Mouse (Mus musculus) layer of hippocampus, postnatal 25 days (tissue): ENCODE results near the gene Padi1. TPM values are rescaled to one million over a fixed set of nuclear protein-coding genes. Genes with fewer than 3 reads are reported as not detected.

Experiments used
- DNase-seq, 2 experiments: peaks; one replicate each; pipeline ENCODE4 v3.0.0; 2022; ENCODE audit warnings: mixed read lengths in 2 of 2, low spot score in 1 of 2; ENCODE audit errors: extremely low spot score in 1 of 2
- total RNA-seq, 2 experiments: library from RNA; stranded (reverse); gene quantifications; 2 replicates each; pipeline ENCODE4 v1.2.3; 2021

Gene Padi1
- total RNA-seq, 2 experiments from 2014 or later, result not detected

DNA sequence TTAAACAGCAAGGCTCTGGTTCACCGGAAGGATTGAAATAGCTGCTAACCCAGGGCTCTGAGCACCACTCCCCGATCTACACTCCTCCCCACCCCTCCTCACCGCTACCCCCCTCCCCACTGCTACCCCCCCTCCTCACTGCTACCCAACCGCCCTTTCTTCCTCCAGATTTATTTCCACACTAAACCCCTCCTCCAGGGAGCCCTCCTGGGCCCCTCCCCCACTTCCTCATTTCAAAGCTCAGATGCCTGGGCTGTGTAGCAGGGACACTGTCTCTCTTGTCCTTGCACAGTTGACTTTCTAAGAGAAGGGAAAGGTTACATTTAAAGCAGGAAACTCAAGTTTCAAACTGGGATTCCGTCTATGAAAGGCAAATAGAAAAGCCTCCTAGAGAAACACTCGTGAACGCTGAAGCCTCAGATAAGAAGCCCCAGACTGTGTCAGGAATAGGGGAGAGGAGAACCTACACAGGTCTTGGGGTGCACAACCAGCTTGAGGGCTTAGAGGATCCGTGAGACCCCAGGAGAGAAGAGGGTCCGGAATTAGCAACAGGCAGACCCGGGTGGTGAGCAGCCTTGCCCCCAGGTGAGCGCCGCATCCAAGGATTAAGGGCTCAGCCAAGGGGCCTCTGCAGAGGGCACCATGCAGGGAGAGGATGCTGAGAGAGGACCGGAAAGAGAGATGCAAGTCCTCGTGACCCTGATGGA lies 23.1 kb upstream of the Padi1 start:
- DNase-seq, result no peak

DNA sequence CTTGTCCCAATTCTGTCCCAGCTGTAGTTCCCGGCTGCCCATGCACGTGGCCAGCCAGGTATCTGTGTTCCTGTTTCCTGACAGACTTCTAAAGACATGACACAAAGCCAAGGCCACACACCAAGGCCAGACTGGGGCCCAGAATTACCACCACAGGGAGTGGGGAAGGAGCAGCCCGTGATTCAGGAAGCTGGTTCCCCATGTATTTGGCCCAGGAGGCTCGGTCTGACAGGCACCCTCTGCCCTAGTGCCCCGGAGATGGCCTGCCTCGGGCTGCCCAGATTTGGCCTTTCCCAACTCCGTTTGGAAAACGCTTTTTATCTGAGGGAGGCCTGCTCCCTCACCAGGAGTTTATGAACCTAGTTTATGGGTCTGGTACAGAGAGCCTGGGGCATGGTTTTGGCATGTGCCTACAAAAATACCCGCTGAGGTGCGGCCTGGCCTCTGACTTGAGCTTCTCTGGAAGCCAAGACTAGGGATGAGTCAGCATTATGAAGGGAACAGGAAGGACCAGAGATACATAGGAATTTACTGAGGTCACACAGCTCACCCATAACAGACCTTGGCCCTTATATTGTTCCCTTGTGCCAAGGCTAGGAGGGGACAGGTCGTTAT lies 16.6 kb upstream of the Padi1 start:
- DNase-seq, result no peak

DNA sequence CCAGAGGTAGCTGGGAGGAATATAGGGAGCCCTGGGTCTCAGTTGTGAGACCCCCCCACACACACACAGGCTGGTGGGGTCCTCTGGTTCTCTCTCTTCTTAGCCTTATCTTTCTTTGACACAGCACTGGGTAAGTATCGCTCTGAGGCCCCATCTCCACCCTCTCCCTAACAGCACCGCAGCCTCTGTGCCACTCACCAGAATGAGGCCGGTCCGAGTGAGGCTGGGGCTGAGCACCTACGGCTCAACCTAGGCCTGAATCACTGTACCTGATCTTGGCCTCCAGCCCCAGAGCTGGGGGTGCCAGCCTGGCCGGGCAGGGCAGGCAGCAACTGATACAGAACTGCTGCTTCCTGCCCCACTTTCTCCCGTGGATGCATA lies 15.2 kb upstream of the Padi1 start:
- no peak for DNase-seq

DNA sequence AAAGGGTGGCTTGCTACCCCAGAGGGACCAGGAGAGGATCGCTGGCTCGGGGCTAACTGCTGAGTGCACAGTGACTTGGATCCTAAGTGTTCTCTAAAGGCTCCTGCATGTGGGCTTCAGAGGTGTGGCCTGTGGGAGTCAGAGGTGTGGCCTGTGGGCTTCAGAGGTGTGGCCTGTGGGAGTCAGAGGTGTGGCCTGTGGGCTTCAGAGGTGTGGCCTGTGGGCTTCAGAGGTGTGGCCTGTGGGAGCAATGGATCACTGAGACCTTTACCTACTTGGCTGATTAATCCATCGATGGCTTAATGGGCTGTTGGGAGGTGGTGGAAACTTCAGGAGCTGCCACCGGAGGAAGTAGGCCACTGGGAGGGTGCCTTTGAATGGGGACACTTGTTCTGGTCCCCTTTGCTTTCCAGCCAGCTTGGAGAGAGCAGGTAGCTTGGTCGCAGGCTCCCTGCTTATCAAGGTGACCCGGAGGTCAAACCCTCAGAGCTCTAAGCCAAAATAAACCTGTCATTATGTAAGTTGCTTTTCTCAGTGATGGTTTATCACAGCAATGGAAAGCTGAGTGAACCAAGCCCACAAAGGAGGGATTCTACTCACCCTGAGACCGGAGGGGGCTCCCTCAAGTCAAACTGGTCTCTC lies 14.7 kb upstream of the Padi1 start:
- DNase-seq, result no peak

DNA sequence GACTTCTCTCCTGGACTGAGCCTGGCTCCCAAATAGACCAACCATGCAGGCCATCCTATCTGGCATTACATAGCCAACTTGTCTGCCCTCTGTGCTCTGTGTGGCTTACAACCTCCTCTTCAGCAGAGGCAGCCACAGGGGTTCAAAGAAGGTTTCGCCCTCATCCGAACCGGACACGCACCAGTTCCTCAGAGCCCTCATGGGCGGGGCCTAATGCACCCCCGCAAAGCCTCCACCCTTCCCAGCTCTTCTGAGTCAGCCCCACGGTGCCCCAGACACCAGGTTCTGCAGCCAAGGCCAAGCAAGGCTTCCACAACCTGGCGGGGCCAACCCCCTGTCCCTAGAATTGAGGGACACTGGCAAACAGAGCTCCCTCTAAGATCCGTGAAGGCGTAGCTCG lies 13.7 kb upstream of the Padi1 start:
- DNase-seq, result no peak

DNA sequence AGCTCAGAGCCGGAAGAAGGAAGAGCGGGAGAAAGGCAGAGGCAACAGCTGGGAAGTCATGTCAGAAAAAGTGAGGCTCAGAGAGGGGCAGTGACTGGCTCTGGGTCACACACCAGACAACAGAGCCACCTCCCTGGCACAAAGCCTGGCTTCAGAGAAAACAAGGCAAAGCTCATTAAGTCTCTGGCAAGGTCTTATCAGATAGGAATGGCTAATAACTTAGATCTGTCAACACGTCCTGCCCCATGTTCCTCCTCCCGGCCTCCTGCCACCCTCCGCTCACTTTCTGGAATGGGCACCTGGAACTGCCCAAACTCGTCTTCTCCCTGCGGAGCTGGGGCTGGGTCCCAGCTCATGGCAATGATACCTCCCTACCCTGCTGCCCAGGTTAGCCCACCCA lies 12.2 kb upstream of the Padi1 start:
- no peak for DNase-seq

DNA sequence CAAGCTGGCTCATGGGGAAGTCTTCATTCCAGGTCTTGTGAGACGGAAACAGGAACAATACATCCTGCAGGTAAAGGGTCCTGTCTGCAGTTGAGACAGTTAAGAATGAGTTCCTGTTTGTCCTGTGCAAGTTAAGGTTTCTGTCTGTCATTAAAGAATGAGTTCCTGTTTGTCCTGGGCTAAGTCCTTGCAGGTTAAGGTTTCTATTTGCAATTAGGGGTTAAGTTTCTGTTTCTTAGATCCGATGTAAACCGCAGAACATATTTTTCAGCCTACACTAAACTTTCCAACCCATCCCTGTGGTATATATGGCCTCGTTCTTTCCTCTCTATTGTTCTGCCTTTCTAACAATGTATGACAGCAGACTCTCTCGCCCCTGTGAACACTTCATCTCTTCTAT lies 11.5 kb upstream of the Padi1 start:
- DNase-seq, result no peak

DNA sequence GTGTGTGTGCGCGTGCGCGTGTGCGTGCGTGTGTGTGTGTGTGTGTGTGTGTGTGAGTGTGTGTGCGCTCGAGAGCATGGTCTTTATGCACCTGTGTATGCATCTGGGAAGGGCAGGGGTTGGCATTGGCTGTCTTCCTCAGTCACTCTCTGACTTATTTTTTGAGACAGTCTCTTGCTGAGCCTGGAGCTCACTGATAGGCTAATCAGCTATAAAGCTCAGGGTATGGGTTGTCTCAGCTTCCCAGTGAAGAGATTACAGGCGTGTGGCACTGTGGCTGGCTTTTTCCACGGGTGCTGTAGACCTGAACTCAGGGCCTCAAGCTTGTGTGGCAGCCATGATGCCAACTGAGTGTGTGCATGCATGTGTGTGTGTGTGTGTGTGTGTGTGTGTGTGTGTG lies 9.6 kb upstream of the Padi1 start:
- no peak for DNase-seq

DNA sequence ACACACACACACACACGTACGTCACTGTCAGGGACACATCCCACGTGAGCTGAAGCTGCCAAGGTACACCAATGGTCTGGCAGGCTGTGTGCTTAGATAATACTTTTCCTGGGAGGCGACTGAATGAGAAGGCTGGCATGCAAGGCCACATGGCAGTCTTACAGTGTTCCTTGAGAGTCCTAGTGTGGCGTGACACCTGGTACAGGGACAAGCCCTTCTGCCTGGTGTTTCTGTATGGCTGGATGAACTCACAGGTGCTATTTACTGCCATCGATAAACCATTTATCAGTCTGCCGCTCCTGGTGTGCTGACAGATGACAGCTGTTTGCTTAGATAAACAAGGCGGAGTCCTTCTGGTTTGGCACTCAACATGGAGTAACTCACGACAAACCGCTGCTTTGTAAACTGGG lies 8.9 kb upstream of the Padi1 start:
- DNase-seq, result no peak

DNA sequence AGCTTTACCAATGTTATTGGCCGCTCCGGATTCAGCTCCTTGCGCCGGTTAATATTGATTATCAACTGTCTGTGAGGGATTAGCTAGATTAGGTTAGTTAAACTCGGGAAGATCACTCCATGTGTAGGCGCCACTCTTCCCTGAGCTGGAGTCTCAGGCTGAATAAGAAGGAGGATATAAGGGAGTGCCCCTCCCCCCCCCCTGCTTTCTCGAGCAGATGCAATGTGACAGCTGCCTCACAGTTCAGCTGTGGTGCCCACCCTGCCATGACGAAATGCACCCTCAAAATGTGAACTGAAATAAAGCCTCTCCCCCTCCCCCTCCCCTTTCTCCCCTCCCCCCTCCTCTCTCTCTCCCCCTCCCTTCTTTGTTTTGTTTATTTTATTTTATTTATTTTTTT lies 8.0 kb upstream of the Padi1 start:
- no peak for DNase-seq

DNA sequence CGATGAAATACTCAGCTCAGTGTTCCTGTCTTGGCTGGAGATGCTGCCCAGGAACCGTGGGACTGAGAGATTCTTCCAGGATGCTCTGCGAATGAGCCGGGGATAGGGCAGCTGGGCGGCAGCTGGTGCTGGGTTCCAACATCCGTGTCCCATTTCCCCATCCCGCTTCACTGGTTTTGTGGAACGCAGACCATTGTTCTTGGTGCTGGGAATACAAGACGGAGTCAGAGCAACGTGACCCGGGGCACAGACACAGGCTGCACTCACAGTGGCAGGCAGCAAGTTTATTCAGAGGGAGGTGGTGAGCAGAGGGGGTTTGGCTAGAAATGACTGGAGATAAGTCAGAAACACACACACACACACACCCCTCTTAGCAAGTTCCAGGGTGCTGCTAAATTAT lies 3.7 kb upstream of the Padi1 start:
- no peak for DNase-seq

DNA sequence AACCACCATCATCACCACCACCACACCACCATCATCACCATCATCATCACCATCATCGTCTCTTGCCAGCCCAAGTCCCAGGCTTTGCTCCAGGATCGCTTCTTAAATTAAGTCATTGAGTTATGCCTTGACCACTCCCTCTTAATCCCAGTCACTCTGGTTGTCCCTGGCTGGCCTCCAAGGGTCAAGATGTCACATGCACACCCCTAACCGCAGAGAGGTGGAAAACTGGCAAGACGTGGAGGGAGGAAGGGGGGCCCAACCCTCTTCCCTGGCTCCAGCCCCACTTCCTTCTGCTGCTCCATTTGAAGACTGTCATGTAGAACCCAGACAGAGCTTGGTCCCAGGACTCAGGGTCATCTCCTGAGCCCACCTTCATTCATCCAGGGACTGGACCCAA lies 587 bp downstream of the Padi1 start:
- no peak for DNase-seq

DNA sequence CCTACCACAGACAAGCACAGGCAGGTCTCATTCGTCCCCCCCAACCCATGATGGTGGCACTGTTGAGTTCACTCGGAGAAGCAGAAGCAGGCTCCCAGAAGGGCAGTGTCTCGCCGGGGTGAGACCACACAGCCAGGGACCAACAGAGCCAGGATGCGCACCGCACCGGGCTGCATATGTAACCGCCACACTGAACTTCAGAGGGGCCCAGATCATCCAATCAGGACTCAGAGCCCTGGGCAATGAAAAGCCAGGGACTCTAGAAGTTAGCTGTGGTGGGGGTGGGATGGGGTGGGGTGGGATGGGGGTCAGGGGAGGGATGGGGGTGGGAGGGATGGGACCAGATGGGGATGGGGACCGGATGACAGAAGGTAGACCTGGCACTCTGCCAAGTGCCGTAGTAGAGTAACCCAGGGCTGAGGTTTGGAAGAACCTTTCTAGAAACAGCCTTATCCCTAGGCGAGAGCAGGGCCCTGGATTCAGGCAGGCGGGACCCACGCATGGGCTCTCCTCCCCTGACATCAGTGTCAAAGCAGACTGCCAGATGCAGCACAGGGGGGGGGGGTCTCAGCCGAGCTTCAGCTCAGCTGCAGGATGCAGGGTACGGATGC lies 1.8 kb downstream of the Padi1 start:
- DNase-seq, result no peak

DNA sequence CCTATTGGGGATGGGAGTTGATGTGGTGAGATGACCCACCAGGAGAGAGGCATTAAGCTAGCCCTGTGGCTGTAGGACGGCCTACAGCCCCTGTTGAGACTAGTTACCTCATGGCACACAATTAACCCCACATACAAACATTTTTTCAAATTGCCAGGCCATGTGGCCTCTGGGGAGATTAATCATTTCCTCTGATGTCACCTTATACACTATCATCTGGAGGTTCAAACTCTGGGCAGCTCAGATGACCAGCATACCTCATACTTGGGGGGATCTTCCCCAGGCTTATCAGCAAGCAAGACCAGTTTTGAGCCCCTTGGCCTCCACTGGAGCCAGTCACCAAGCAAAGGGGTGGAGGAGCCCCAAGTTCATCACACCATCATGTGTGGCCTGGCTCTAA lies 2.7 kb downstream of the Padi1 start:
- no peak for DNase-seq

DNA sequence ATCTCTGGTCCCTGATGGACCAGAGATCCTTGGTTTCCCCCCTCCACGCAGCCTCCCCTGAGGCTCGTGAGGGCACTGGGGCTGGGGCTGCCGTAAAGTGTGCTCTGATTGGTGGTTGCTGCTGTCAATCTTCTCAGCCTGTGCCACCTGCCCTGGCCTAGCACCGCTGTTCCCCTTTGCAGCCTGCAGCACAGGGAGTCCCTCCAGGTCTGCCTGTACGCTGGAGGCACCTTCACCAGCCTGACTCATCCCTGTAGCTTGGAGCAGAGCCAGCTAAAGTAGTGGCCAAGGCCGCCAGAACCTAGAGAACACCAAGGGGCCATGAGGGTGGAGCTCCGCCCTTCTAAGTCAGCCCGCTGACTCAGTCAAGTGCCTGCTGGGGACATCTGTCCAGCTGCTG lies 7.7 kb downstream of the Padi1 start:
- DNase-seq, result no peak

DNA sequence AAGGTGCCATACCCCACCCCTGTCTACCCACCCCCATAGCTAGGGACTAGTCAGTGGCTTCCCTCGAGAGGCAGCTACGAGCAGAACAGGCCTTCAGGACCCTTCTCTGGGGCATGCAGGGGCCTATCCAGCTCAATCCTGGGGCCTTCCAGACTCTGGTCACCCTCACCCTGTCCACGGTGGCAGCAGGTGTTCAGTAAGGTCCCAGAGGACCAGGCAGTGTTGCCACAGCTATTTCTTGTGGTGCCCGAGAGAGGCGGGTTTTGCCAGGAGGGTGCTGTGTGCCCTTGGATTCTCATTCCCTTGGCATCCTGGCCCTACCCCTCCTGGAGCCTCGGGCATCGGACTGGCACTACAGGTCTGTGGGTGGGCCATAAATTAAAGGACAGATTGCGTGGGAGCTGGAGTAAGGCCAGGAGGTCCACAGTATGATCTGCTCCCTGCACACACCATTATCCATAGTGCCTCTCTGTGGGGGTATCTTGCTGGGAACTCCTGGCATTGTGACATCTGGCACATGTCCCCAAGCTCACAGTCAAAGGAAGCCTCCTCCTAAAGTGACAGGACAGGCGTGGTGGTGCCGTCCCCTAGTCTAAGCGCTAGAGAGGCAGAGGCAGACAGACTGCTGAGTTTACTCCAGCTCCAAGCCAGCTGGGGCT lies 9.2 kb downstream of the Padi1 start:
- DNase-seq, result no peak

DNA sequence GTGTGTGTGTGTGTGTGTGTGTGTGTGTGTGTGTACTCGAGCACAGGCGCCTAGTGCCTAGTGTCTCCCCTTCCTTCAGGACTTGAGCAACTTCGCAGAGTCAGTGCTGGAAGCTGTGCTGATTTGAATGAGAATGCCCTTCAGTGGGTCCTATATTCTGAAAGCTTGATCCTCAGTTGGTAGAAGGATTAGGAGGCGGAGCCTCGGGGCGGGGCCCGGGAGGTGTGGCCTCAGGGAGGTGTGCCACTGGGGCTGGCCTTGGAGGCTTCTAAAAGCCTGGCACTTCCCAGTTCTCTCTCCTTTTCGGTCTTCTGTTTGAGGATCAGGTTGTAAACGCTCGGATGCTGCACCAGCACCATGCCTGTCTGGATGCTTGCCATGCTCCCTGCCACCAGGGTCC lies 9.9 kb downstream of the Padi1 start:
- DNase-seq, result no peak

DNA sequence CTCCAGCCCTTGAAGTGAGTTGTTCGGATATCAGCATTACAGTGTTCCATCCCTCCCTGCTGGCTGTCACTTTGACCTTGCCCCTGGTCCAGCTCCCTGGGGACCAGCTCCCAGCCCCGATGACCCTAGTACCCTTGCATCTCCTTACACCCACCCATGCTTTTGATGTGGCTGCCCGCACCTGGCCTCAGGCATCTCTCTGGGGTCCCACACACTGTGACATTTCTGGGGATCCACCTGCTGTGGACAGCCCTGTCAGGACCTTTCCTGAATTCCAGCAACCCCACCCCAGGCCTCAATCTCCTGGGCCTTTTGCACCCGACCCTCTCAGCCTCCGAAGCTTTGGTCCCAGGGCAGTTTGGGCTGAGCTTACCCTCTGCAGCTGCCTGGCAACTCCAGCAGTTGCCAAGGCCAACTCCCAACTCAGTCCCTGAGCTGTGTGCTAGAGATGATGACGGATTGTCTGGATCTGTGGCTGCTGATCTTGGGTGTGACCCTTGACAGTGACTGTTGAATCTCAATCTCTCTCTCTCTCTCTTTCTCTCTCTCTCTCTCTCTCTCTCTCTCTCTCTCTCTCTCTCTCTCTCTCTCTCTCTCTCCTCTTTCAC lies 11.1 kb downstream of the Padi1 start:
- no peak for DNase-seq

DNA sequence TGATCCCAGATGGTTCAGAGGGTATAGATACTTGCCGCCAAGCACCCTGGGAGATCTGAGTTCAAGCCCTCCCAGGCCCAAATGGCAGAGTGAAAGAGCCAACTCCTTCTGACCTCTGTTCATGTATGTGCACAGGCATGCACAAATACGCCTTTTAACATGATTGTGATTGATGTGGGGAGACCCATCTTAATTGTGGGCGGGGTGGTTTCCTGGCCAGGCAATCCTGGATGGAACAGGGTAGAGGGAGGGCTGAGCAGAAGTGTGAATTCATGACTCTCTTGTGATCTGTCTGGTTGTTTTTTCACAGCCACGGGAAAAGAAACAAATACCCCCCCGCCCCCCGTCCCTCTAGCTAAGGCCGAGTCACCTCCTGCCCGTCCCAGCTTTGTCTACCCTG lies 12.8 kb downstream of the Padi1 start:
- DNase-seq, result no peak

DNA sequence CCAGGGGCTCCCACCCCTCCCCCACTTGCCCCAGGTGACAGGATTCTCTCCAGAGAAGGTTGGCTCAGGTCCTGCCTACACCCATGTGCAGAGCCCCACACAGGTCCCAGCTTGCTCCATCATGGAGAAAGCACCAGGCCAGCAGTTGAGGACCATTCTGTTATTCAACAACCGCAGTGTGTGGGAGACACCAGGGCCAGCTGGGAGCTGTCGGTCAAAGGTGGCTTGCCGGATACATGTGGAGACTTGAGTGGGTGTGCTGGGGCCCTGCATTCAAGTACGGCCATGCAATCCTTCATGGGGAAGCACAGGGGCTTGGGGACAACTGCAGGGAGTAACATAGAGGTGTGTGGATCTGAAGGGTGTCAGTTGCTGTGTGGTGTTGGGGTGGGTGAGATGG lies 13.8 kb downstream of the Padi1 start:
- no peak for DNase-seq

DNA sequence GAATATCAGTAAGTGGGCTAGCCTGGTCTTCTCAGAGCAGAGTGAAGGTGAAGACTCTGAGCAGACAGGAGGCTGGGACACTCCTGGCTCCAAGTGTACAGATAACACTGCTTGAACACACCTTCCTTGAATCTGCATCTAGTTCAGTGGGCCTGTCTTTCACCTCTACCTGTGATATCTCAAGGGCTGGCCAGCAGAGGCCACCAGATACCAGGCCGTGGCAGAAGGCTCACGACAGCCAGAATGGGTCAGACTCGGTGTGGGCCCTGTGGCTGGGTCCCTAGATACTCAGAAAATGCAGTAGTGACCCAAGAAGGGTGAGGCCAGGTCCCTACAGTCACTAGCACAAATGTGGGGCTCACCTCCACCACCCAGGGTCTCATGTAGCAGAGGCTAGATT lies 18.3 kb downstream of the Padi1 start:
- no peak for DNase-seq
